Mouse (Mus musculus): ENCODE results near the gene Phf11b.
"Not testable (repeated sequence)": the region's sequence is repeated elsewhere in the genome, so short reads cannot be mapped to it uniquely, and the experiment has no call there.

The Phf11b gene

GRCm38 (mm10) chr14:59341189-59341588, at the start of gene Phf11b:
Gene Phf11b (minus strand): TSS chr14:59341351.
- in situ Hi-C loops (cut with MboI; ENCODE audit: low sequenced_read_pairs), result loop anchor here (25.0 kb wide), 1 partner anchor 221 kb away; no protein-coding TSS in a partner anchor

- in situ Hi-C loops (cut with MboI; ENCODE audit: low sequenced_read_pairs), result not testable (repeated sequence)
Measured at GRCm38 (mm10) chr14:59390181-59390580, 49.0 kb upstream of the Phf11b start.

DNA sequence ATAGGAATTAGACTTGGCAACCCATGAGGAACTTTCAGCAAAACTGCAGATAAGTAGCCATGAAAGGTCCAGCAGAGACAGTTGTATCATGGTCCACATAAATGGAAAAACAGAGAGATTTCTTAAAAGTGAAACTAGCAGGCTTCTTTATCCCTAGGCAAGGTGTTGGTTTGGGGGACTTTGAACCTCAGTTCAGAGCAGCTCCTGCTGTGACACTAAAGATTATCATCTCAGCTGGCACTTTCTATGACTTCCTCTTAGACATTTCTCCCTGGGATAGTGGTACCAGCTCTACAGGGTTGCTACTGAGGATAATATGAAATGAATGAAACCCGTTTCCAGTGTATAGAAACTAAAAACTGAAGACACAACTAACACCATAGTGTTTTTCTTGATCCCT, 48.4 kb upstream of the Phf11b start:
- in situ Hi-C loops (cut with MboI; ENCODE audit: low sequenced_read_pairs), result no loop called here

DNA sequence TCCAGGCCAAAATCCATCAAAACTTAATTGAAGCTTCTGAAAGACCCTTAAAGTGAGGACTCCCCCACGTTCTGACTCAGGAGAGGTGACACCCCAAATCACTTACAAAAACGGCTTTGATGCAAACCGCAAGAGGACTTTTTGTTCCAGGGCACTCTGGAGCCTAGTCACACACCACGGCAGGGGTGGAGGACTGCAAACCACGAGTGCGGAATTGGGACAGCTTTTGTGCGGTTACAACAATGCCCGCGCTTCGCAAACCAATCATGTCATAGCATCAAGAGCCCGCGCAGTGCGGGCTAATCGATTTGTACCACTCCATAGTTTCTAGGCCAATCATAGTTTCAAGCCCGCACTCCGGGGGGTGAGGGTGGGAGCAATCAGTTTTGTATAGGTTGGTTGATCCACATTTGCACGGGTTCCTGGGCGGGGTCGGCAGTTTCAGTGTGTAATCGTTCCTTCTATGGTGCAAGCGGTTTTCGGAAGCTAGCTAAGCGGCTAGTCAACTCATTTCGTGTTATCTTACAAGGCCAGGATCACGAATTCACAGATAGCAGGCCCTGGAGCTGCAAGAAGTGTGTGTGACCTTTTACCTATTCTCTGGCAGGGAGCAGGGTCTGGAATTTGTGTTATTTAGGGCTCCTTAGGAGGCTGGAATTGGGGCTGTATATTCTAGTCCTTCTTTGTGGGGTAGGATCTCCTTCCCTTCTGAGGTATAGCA, 29.4 kb upstream of the Phf11b start:
- in situ Hi-C loops (cut with MboI; ENCODE audit: low sequenced_read_pairs), result no loop called here

- in situ Hi-C loops (cut with MboI; ENCODE audit: low sequenced_read_pairs), result no loop called here
Measured at GRCm38 (mm10) chr14:59366386-59367105, 25.4 kb upstream of the Phf11b start.

- in situ Hi-C loops (cut with MboI; ENCODE audit: low sequenced_read_pairs), result no loop called here
Measured at GRCm38 (mm10) chr14:59365244-59365644, 24.1 kb upstream of the Phf11b start, which contains the start of gene Phf11d. Gene Phf11d (minus strand): TSS chr14:59365470.

DNA sequence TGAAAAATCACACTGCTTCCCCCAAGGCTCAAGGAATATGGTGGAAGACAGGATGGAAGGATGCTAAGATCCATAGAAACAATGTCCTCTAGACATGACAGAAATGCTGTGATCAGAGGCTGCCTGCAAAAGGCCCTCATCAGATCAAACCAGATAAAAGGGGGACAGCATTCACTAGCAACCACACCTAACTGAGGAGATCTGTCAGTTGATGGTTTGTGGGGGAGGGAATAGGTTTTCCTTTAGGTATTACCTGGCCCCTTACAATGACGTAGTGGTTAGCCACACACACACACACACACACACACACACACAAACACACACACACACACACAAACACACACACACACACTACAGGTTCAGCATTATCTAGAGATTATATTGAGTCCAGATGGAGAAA, 1.6 kb downstream of the Phf11b start:
- in situ Hi-C loops (cut with MboI; ENCODE audit: low sequenced_read_pairs), result loop anchor here (25.0 kb wide), 1 partner anchor 223 kb away; no protein-coding TSS in a partner anchor

DNA sequence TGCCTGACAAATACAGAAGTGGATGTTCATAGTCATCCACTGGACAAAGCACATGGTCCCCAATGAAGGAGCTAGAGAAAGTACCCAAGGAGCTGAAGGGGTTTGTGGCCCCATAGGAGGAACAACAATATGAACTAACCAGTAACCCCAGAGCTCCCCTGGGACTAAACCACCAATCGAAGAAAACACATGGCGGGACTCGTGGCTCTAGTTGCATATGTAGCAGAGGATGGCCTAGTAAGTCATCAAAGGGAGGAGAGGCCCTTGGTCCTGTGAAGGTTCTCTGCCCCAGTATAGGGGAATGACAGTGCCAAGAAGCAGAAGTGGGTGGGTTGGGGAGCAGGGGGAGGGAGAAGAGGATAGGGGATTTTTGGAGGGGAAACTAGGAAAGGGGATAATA, 5.1 kb downstream of the Phf11b start:
- in situ Hi-C loops (cut with MboI; ENCODE audit: low sequenced_read_pairs), result loop anchor here (25.0 kb wide), 1 partner anchor 226 kb away; no protein-coding TSS in a partner anchor

DNA sequence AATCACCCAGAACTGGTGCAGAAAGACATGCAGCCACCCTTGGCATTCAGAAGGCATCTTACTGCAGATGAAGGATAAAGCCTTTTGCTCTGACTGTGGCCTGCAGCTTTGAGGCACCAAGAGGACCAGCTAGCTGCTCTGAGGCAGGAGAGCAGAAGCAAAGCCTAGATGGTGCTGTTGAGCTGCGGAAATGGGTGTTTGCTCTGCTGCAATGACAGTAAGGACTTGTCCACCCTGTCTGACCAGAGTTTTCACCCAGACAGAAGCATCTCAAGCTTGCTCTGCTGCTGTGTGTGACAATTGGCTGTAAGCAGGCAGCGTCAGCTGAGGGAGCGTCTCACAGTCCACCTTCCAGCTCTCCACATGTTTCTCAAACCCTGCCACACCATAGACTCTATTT, 10.7 kb downstream of the Phf11b start:
- in situ Hi-C loops (cut with MboI; ENCODE audit: low sequenced_read_pairs), result loop anchor here (25.0 kb wide), 1 partner anchor 232 kb away; no protein-coding TSS in a partner anchor

DNA sequence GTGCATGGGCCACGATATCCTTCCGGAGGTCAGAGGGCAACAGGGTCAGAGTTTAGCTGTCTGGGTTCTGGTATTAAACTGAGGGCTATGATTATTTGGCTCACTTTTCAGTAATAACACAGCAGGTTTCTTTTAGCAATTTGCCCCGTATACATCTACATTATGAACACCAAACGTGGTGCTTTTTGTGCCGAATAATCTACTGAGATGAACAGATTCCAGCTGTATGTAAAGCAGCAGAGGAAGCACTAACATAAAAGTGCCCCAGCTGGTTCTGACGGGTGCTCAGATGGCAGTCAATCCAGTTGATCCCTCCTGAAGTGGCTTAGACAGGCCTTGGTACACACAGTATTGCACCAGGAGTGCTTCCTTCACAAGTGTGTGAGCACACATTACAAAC, 21.2 kb downstream of the Phf11b start:
- in situ Hi-C loops (cut with MboI; ENCODE audit: low sequenced_read_pairs), result not testable (repeated sequence)

DNA sequence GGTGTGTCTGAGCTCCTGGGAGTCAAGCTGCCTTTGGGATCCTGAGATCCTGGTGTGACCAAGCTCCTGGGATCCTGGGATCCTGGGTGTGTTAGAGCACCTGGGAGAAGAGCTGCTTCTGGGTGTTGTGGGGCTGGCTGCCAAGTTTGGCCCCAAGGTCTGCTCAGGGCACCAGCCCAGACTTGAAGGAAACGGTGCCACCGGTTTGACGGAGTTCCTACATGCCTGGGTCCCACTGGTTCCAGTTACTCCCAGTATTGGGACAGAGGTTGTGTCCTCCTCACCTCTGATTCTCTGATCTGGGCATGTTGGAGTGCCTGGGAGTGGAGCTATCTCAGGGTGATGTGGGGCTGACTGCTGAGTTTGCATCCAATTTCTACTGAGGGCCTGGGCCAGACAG, 22.1 kb downstream of the Phf11b start:
- in situ Hi-C loops (cut with MboI; ENCODE audit: low sequenced_read_pairs), result not testable (repeated sequence)

GRCm38 (mm10) chr14:59297391-59297790, 43.8 kb downstream of the Phf11b start, which contains the start of gene Phf11a:
Gene Phf11a (minus strand): TSS chr14:59297522.
- in situ Hi-C loops (cut with MboI; ENCODE audit: low sequenced_read_pairs), result not testable (repeated sequence)

- in situ Hi-C loops (cut with MboI; ENCODE audit: low sequenced_read_pairs), result not testable (repeated sequence)
Measured at GRCm38 (mm10) chr14:59291769-59292168, 49.4 kb downstream of the Phf11b start.

DNA sequence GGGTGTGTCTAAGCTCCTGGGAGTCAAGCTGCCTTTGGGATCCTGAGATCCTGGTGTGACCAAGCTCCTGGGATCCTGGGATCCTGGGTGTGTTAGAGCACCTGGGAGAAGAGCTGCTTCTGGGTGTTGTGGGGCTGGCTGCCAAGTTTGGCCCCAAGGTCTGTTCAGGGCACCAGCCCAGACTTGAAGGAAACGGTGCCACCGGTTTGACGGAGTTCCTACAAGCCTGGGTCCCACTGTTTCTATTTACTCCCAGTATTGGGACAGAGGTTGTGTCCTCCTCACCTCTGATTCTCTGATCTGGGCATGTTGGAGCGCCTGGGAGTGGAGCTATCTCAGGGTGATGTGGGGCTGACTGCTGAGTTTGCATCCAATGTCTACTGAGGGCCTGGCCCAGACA, 66.2 kb downstream of the Phf11b start:
- in situ Hi-C loops (cut with MboI; ENCODE audit: low sequenced_read_pairs), result not testable (repeated sequence)

All from CH12F3 (cell line).